Mouse (Mus musculus): Measurements from ENCODE around the gene Zfp523.

- TF ChIP-seq CTCF (IDR thresholded peaks at IDR 0.05; ENCODE audit: borderline replicate concordance, insufficient read depth, low read length) (no peak), POLR2A (IDR thresholded peaks at IDR 0.05; ENCODE audit: low read depth, low read length) (no peak)
Observed at GRCm38 (mm10) chr17:28253216-28253615, 76.3 kb downstream of the Zfp523 start.
